Mouse (Mus musculus): Measurements from ENCODE around the gene Tmem242.

DNA sequence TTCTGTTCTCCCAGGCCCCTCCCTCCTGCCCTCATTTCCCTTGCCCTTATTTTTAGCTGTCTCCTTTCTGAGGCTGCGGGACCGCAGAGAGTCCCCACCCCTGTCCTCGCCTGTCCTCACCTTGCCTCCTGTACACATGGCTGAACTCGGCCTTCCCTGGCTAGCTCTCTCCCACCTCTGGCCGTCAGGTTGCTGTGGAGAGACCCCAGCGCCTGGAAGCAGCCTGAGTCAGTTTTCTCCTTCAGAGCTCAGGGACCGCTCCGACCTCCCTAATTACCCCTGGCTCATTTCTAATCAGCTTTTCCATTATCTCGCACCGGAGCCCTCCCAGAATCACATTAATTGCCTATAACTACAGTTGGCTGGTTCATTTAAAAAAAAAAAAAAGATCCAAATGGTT lies 49.4 kb downstream of the Tmem242 start:
- TF ChIP-seq ZMIZ1 (IDR thresholded peaks at IDR 0.05; ENCODE audit: low read depth, low read length) (no peak), CTCF (conservative IDR thresholded peaks at IDR 0.05 in 1 of 2, IDR thresholded peaks at IDR 0.05 in 1 of 2; ENCODE audit: low read depth in 2 of 2, low read length in 2 of 2) (no peak), ZKSCAN1 (IDR thresholded peaks at IDR 0.05; ENCODE audit: borderline replicate concordance, low read depth, low read length) (no peak), HCFC1 (IDR thresholded peaks at IDR 0.05; ENCODE audit: low read depth, low read length) (no peak), SIN3A (IDR thresholded peaks at IDR 0.05; ENCODE audit: low read length) (no peak), MEF2A (IDR thresholded peaks at IDR 0.05; ENCODE audit: borderline replicate concordance, low read depth, low read length) (no peak), TCF12 (IDR thresholded peaks at IDR 0.05; ENCODE audit: low read depth, low read length) (no peak)
